Mouse (Mus musculus) heart, embryonic 12.5 days (tissue): ENCODE measurements at regions not wholly inside any gene's neighbourhood (a gene's known extent, or its start where the extent isn't known, plus 50 kb on each side); places are given as distances from the start of the nearest gene placed in this dataset.

Experiments
- ATAC-seq: fragments of 200-750 bp; cut with Nextera tagmentation; 2 replicates; pipeline ENCODE4 v1.8.0; 2017; ENCODE audit warnings: moderate TSS enrichment, moderate library complexity; ENCODE audit not compliant: insufficient number of reproducible peaks, low FRiP score
- H3K27ac ChIP-seq: fragments of 300-500 bp; sonication (generic); 2 replicates; pipeline ENCODE4 v1.5.1; 2016; ENCODE audit warnings: mild to moderate bottlenecking, moderate library complexity; ENCODE audit not compliant: poor library complexity, severe bottlenecking
- H3K27me3 ChIP-seq: fragments of 300-500 bp; sonication (generic); replicated peaks from 2 replicates; pipeline ENCODE4 v1.6.1; 2016; ENCODE audit warnings: mild to moderate bottlenecking, moderate library complexity
- H3K36me3 ChIP-seq: fragments of 300-500 bp; sonication (generic); 2 replicates; pipeline ENCODE4 v1.6.1; 2016; ENCODE audit warnings: mild to moderate bottlenecking, moderate library complexity
- H3K4me1 ChIP-seq: fragments of 300-500 bp; sonication (generic); replicated peaks from 2 replicates; pipeline ENCODE4 v1.6.1; 2016; ENCODE audit warnings: mild to moderate bottlenecking
- H3K4me2 ChIP-seq: fragments of 300-500 bp; sonication (generic); 2 replicates; pipeline ENCODE4 v1.6.1; 2016; ENCODE audit warnings: mild to moderate bottlenecking, moderate library complexity
- H3K4me3 ChIP-seq: fragments of 300-500 bp; sonication (generic); 2 replicates; pipeline ENCODE4 v1.5.1; 2016; ENCODE audit warnings: mild to moderate bottlenecking
- H3K9ac ChIP-seq: fragments of 300-500 bp; sonication (generic); 2 replicates; pipeline ENCODE4 v1.6.1; 2016; ENCODE audit warnings: mild to moderate bottlenecking, moderate library complexity
- H3K9me3 ChIP-seq: fragments of 300-500 bp; sonication (generic); replicated peaks from 2 replicates; pipeline ENCODE4 v1.6.1; 2016; ENCODE audit warnings: mild to moderate bottlenecking, moderate library complexity
- WGBS: fragments of 180-500 bp; shearing (Covaris S2); methylation state at CpG from one replicate; pipeline ENCODE4 v1.1.7; 2016; 5-methylcytosine and 5-hydroxymethylcytosine counted together

DNA sequence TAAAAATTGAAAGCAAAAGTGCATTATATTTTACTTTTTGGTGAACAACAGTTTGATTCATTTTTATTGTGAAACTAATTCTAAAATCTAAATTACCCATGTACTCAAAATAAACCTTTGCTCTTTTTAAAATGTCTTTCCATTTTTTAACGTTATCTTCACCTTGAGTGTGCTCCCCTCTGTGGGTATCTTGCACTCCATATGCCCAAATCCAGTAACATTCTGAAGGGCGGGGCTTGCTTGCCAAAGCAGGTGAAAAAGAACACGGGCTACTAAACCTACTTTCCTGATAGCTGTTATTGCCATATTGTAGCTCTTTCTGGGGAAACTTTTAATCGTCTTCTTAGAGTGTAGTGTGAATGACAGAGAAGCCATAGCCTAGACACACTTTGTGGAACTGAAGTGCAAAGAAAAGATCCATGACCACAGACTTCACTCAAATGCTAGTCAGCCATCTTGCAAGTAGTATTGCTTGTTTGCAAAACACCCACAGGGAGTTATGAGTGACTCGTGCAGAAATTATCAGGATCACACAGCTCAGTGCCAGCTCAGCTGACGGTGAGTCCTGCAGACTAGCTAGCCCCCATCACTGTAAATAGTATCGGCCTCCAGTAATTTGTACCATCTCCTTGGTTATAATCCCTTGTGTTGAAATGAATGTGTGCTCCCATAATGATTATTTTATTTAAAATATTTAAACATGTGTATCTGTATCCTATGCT, 88.7 kb upstream of the Nek7 start:
- H3K27ac ChIP-seq: no peak overlapping the region
- ATAC-seq: no peak
- H3K9ac ChIP-seq: no peak overlapping the region
- H3K27me3 ChIP-seq: no peaks in the 10 kb centered on the region
- H3K36me3 ChIP-seq: no peaks in the 10 kb centered on the region
- H3K4me2 ChIP-seq: no peak overlapping the region
- 66% methylated on average over 7 of the region's 7 CpGs for WGBS
- H3K4me3 ChIP-seq: no peak overlapping the region
- 0 out of 2 replicates have a peak, but pooled peaks cover 7% of the 10 kb centered on the region for H3K4me1 ChIP-seq
- no peaks in the 10 kb centered on the region for H3K9me3 ChIP-seq

DNA sequence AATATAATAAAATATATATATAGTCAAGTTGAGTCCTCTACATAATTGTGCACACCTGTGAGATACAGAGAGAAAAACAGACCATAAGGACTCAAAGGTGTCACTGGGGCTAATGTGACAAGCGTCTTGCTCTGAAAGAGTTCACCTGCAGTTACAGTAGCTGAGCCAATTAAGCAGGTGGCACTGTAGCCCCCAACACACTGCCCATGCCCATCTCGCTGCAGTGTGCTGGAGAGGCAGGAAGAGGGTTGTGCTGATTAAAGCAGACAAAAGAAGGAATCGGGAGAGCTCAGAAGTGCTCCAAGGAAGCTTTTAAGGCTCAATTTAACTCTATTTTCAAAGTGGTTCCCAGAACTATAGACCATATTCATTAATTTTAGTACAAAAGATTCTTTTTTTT, 88.0 kb upstream of the Nek7 start:
- Histone ChIP-seq H3K9me3 (no peaks in the 10 kb centered on the region), H3K9ac (no peak overlapping the region), H3K27me3 (no peaks in the 10 kb centered on the region), H3K4me2 (no peak overlapping the region), H3K4me1 (0 out of 2 replicates have a peak, but pooled peaks cover 8% of the 10 kb centered on the region), H3K27ac (no peak overlapping the region), H3K36me3 (no peaks in the 10 kb centered on the region), H3K4me3 (no peak overlapping the region)
- 61% methylated on average over 3 of the region's 3 CpGs for WGBS
- no peak for ATAC-seq

DNA sequence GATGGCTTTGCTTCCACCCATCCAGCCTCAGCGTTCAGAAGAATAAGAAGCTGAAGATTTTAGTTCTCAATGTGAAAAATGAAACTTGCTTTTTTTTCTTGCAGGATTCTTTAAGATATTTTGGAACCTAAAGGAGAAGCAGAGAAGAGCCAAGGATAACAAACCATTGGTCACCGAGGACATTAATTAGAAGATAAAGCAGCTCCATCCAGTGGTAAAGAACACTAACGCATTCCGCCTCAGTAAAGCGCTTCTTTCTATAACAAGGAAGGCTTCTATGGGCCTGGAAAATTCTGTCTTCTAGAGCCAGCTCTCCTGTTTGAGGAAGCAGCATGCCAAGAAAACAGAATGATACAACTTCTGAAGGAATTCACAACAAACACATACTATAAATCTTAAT, 83.3 kb upstream of the Nek7 start:
- no peak overlapping the region for H3K4me2 ChIP-seq
- H3K27me3 ChIP-seq: no peaks in the 10 kb centered on the region
- no peak overlapping the region for H3K4me3 ChIP-seq
- ATAC-seq: no peak
- 64% methylated on average over 5 of the region's 5 CpGs for WGBS
- 0 out of 2 replicates have a peak, but pooled peaks cover 6% of the 10 kb centered on the region for H3K4me1 ChIP-seq
- no peaks in the 10 kb centered on the region for H3K36me3 ChIP-seq
- H3K27ac ChIP-seq: no peak overlapping the region
- no peak overlapping the region for H3K9ac ChIP-seq
- H3K9me3 ChIP-seq: no peaks in the 10 kb centered on the region

DNA sequence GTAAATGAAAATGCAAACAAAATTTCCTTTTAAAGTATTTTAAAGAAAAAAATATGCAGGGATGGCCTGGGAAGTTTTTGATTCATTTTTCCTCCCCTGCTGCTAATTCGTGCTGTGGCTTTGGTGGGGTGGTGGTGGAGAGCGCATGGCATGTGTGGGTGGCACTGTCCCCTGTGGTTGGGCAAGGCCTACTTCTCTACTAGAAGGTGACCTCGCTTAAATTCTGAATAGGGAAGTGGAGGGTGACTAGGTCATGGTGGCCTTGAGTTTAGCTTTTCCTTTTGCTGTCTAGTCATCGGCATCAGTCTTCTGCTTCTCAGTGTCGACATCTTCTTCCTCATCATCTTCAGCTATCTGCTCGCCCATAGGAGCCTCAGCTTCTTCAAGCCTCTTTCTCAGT, 69.3 kb upstream of the Nek7 start:
- no peak overlapping the region for H3K4me2 ChIP-seq
- WGBS: 81% methylated on average over 6 of the region's 6 CpGs

DNA sequence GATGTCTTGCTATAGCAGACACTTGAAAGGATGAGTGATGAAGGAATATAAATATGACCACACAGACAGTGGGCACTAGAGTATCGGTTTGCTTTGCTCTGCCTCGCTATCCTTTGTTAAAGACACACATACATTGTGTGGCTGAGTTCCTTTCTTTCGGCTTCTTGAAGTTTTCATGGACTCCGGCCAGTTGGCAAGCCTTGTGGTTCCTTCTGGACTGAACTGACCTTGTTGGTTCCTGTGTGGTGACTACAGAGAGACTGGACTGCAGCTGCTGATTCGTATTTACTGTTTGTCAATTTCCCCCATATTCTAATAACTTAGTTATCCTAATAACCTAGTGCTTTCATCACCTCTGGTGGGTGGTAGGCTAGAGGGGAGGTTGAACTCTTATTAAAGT, 66.8 kb upstream of the Nek7 start:
- H3K27me3 ChIP-seq: no peaks in the 10 kb centered on the region
- H3K4me3 ChIP-seq: no peak overlapping the region
- 82% methylated on average over 5 of the region's 5 CpGs for WGBS
- no peak overlapping the region for H3K27ac ChIP-seq
- H3K9me3 ChIP-seq: 0 out of 2 replicates have a peak, but pooled peaks cover 2% of the 10 kb centered on the region
- no peaks in the 10 kb centered on the region for H3K36me3 ChIP-seq
- ATAC-seq: no peak
- no peaks in the 10 kb centered on the region for H3K4me1 ChIP-seq
- no peak overlapping the region for H3K9ac ChIP-seq
- no peak overlapping the region for H3K4me2 ChIP-seq

More for the DNA sequence above, 69.3 kb upstream of the Nek7 start:
- Histone ChIP-seq H3K27ac (no peak overlapping the region), H3K9ac (no peak overlapping the region), H3K27me3 (no peaks in the 10 kb centered on the region), H3K9me3 (0 out of 2 replicates have a peak, but pooled peaks cover 2% of the 10 kb centered on the region), H3K4me1 (no peaks in the 10 kb centered on the region), H3K4me3 (no peak overlapping the region), H3K36me3 (no peaks in the 10 kb centered on the region)
- no peak for ATAC-seq

DNA sequence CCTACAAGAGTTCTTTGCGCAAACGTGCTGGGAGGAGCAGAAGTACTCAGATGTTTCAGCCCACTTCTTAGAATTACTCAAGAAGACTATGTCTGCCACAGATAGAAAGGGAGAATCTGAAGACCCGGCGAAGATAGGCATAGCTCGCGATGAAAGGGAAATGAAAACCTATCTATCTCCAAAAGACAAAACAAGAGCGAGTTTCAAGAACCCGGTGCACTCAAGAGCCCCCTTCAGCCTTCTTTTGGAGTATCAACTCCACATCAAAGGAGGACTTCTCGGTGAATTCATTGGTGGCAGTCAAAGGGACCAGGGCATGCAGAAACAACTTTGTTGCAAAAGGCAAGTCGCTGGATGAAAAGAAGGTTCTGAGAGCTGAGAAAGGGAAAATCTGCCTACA, 63.8 kb upstream of the Nek7 start:
- Histone ChIP-seq H3K27me3 (no peaks in the 10 kb centered on the region), H3K9me3 (no peaks in the 10 kb centered on the region), H3K27ac (no peak overlapping the region), H3K36me3 (no peaks in the 10 kb centered on the region), H3K4me3 (no peak overlapping the region), H3K4me1 (no peaks in the 10 kb centered on the region), H3K4me2 (no peak overlapping the region), H3K9ac (no peak overlapping the region)
- 76% methylated on average over 10 of the region's 10 CpGs for WGBS
- ATAC-seq: no peak

DNA sequence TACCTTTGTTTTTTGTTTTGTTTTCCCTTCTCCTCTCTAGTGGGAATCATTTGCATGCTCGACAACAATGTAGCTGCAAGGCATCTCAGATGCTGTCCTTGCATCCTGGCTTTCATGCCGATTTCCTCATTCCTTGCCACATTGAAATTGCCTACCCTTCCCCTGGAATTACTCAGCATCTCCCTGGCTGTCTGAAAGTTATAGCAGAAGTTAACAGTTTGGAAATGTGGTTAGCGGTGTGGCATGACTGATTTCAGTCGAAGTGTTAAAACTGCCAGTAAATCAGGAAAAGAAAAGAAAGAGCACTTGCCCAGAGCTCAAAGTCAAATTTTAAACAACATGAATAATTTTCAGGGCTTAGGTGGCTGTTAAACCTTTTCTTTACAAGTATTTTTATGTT, 62.0 kb upstream of the Nek7 start:
- WGBS: 63% methylated on average over 4 of the region's 4 CpGs
- Histone ChIP-seq H3K9me3 (no peaks in the 10 kb centered on the region), H3K27ac (no peak overlapping the region), H3K4me1 (no peaks in the 10 kb centered on the region), H3K36me3 (no peaks in the 10 kb centered on the region), H3K27me3 (no peaks in the 10 kb centered on the region), H3K4me2 (no peak overlapping the region), H3K9ac (no peak overlapping the region), H3K4me3 (no peak overlapping the region)
- no peak for ATAC-seq

DNA sequence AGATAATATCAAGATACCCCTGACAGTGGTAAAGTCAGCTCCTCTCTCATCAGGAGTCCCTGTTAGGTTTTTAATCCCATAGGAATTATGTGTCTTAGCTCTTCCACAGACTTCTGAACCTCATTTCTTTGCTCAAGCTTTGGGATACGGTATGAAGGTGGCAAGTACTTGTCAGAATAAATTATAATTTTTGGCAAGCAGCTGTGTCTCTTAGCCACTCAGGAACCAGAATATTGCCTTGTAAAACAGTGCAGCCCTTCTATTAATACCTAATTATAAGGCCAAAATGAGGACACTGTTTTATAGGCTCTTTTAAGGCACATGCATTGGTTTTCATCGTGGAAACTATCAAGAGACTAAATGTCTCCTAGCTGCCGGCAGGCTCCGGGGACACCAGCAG, 54.3 kb upstream of the Nek7 start:
- no peaks in the 10 kb centered on the region for H3K4me1 ChIP-seq
- no peaks in the 10 kb centered on the region for H3K9me3 ChIP-seq
- no peaks in the 10 kb centered on the region for H3K27me3 ChIP-seq
- no peak for ATAC-seq
- H3K9ac ChIP-seq: no peak overlapping the region
- no peak overlapping the region for H3K4me3 ChIP-seq
- 88% methylated on average over 4 of the region's 4 CpGs for WGBS
- H3K4me2 ChIP-seq: no peak overlapping the region
- no peak overlapping the region for H3K27ac ChIP-seq
- H3K36me3 ChIP-seq: no peaks in the 10 kb centered on the region
